Mouse (Mus musculus) forebrain, embryonic 14.5 days (tissue): ENCODE data around the gene Sncg. TPM values are rescaled to one million over a fixed set of nuclear protein-coding genes. Genes with fewer than 3 reads are reported as not detected.

Experiments
- ATAC-seq: fragments of 200-750 bp; cut with Nextera tagmentation; 2 replicates; pipeline ENCODE4 v1.8.0; 2017; ENCODE audit warnings: mild to moderate bottlenecking, moderate library complexity
- DNase-seq: peaks from one replicate; pipeline ENCODE4 v3.0.0-alpha.2; 2015; ENCODE audit warnings: low spot score
- H3K27ac ChIP-seq: fragments of 300-500 bp; sonication (generic); 2 replicates; pipeline ENCODE4 v1.5.1; 2014; ENCODE audit warnings: low read depth, mild to moderate bottlenecking, control low read depth, low read length, moderate library complexity
- H3K27me3 ChIP-seq: fragments of 300-500 bp; sonication (generic); replicated peaks from 2 replicates; pipeline ENCODE4 v1.6.1; 2014; ENCODE audit warnings: low read length, control low read depth, mixed read lengths; ENCODE audit not compliant: control insufficient read depth, insufficient read depth
- H3K36me3 ChIP-seq: fragments of 300-500 bp; sonication (generic); 2 replicates; pipeline ENCODE4 v1.6.1; 2014; ENCODE audit warnings: low read length, control low read depth; ENCODE audit not compliant: control insufficient read depth, insufficient read depth
- H3K4me1 ChIP-seq: fragments of 300-500 bp; sonication (generic); 2 replicates; pipeline ENCODE4 v1.6.1; 2014; ENCODE audit warnings: antibody characterized with exemption, low read length, control low read depth; ENCODE audit not compliant: control insufficient read depth, insufficient read depth
- H3K4me2 ChIP-seq: fragments of 300-500 bp; sonication (generic); 2 replicates; pipeline ENCODE4 v1.6.1; 2014; ENCODE audit warnings: mild to moderate bottlenecking, control low read depth, low read length
- H3K4me3 ChIP-seq: fragments of 300-500 bp; sonication (generic); 2 replicates; pipeline ENCODE4 v1.5.1; 2014; ENCODE audit warnings: low read depth, low read length, control low read depth
- H3K9ac ChIP-seq: fragments of 300-500 bp; sonication (generic); 2 replicates; pipeline ENCODE4 v1.6.1; 2014; ENCODE audit warnings: mild to moderate bottlenecking, low read length, control low read depth, moderate library complexity
- H3K9me3 ChIP-seq: fragments of 300-500 bp; sonication (generic); replicated peaks from 2 replicates; pipeline ENCODE4 v1.6.1; 2016; ENCODE audit warnings: low read length, control low read depth, mixed read lengths; ENCODE audit not compliant: control insufficient read depth
- WGBS: fragments of 180-500 bp; shearing (Covaris S2); extraction: QIAGEN DNeasy Blood & Tissue Kit; methylation state at CpG from one replicate; pipeline ENCODE4 v1.1.7; 2014; 5-methylcytosine and 5-hydroxymethylcytosine counted together
- polyA plus RNA-seq: library from polyadenylated mRNA; unstranded; fragments of >200 nt; fragmentation: Nextera tagmentation; extraction: Ambion mirVana; gene quantifications from 2 replicates; pipeline ENCODE4 v1.2.1, GENCODE M21; 2014

The Sncg gene
- polyA plus RNA-seq, 1 experiment from 2014 or later = 4.0 TPM

GRCm38 (mm10) chr14:34400021-34400420 is 25.4 kb upstream of the Sncg start:
- Histone ChIP-seq H3K4me3 (no peak overlapping the region), H3K9me3 (no peaks in the 10 kb centered on the region), H3K27ac (no peak overlapping the region), H3K4me2 (no peak overlapping the region), H3K4me1 (no peaks in the 10 kb centered on the region), H3K9ac (no peak overlapping the region), H3K27me3 (no peaks in the 10 kb centered on the region), H3K36me3 (peaks cover 7% of the 10 kb centered on the region)
- no peak for DNase-seq
- 96% methylated on average over 3 of the region's 3 CpGs for WGBS
- no peak for ATAC-seq

- DNase-seq (no peak), ATAC-seq (no peak)
- WGBS = 95% methylated on average over 6 of the region's 6 CpGs
Observed at GRCm38 (mm10) chr14:34399301-34399700, 24.7 kb upstream of the Sncg start.

GRCm38 (mm10) chr14:34398901-34399300 is 24.3 kb upstream of the Sncg start:
- H3K36me3 ChIP-seq = peaks cover 7% of the 10 kb centered on the region
- 95% methylated on average over 21 of the region's 21 CpGs for WGBS
- no peaks in the 10 kb centered on the region for H3K9me3 ChIP-seq
- H3K27me3 ChIP-seq = no peaks in the 10 kb centered on the region
- no peak overlapping the region for H3K4me2 ChIP-seq
- no peak overlapping the region for H3K9ac ChIP-seq
- no peak overlapping the region for H3K27ac ChIP-seq
- no peak overlapping the region for H3K4me3 ChIP-seq
- DNase-seq (no peak), ATAC-seq (no peak)
- no peaks in the 10 kb centered on the region for H3K4me1 ChIP-seq

More at GRCm38 (mm10) chr14:34399301-34399700, 24.7 kb upstream of the Sncg start:
- H3K36me3 ChIP-seq = peaks cover 7% of the 10 kb centered on the region
- no peaks in the 10 kb centered on the region for H3K4me1 ChIP-seq
- H3K27me3 ChIP-seq = no peaks in the 10 kb centered on the region
- no peak overlapping the region for H3K27ac ChIP-seq
- H3K4me3 ChIP-seq = no peak overlapping the region
- no peak overlapping the region for H3K4me2 ChIP-seq
- H3K9ac ChIP-seq = no peak overlapping the region
- H3K9me3 ChIP-seq = no peaks in the 10 kb centered on the region

- Histone ChIP-seq H3K9me3 (no peaks in the 10 kb centered on the region), H3K4me1 (no peaks in the 10 kb centered on the region), H3K27ac (no peak overlapping the region), H3K9ac (no peak overlapping the region), H3K4me3 (no peak overlapping the region), H3K36me3 (peaks cover 7% of the 10 kb centered on the region), H3K27me3 (no peaks in the 10 kb centered on the region), H3K4me2 (no peak overlapping the region)
- DNase-seq = no peak
- no peak for ATAC-seq
- 87% methylated on average over 5 of the region's 5 CpGs for WGBS
Observed at GRCm38 (mm10) chr14:34397871-34398270, 23.3 kb upstream of the Sncg start.

- Histone ChIP-seq H3K4me1 (no peaks in the 10 kb centered on the region), H3K27me3 (no peaks in the 10 kb centered on the region), H3K36me3 (no peaks in the 10 kb centered on the region), H3K4me2 (no peak overlapping the region), H3K4me3 (no peak overlapping the region), H3K27ac (no peak overlapping the region), H3K9me3 (no peaks in the 10 kb centered on the region), H3K9ac (no peak overlapping the region)
- DNase-seq = no peak
- peak; percentile 37 for ATAC-seq
- 37% methylated on average over 4 of the region's 4 CpGs for WGBS
Observed at GRCm38 (mm10) chr14:34393295-34393694, 18.7 kb upstream of the Sncg start.

GRCm38 (mm10) chr14:34382921-34383704 is 8.5 kb upstream of the Sncg start:
- 91% methylated on average over 9 of the region's 9 CpGs for WGBS
- no peak overlapping the region for H3K4me3 ChIP-seq
- DNase-seq = no peak
- H3K4me2 ChIP-seq = no peak overlapping the region
- H3K4me1 ChIP-seq = no peaks in the 10 kb centered on the region
- no peak for ATAC-seq
- no peak overlapping the region for H3K9ac ChIP-seq
- H3K27me3 ChIP-seq = no peaks in the 10 kb centered on the region
- no peaks in the 10 kb centered on the region for H3K9me3 ChIP-seq
- no peaks in the 10 kb centered on the region for H3K36me3 ChIP-seq
- H3K27ac ChIP-seq = no peak overlapping the region

GRCm38 (mm10) chr14:34378560-34379331 is 4.2 kb upstream of the Sncg start:
- H3K9me3 ChIP-seq = no peaks in the 10 kb centered on the region
- DNase-seq = peak; percentile 19
- no peaks in the 10 kb centered on the region for H3K4me1 ChIP-seq
- no peaks in the 10 kb centered on the region for H3K27me3 ChIP-seq
- no peak overlapping the region for H3K4me2 ChIP-seq
- no peak overlapping the region for H3K4me3 ChIP-seq
- no peak overlapping the region for H3K27ac ChIP-seq
- WGBS = 43% methylated on average over 11 of the region's 11 CpGs
- peak; percentile 42; the same call in 1 of the 2 replicates for ATAC-seq
- no peak overlapping the region for H3K9ac ChIP-seq
- H3K36me3 ChIP-seq = no peaks in the 10 kb centered on the region

GRCm38 (mm10) chr14:34377121-34377520 is 2.5 kb upstream of the Sncg start:
- H3K27me3 ChIP-seq = no peaks in the 10 kb centered on the region
- H3K9ac ChIP-seq = no peak overlapping the region
- no peak overlapping the region for H3K4me2 ChIP-seq
- DNase-seq (no peak), ATAC-seq (no peak)
- no peak overlapping the region for H3K27ac ChIP-seq
- H3K36me3 ChIP-seq = no peaks in the 10 kb centered on the region
- 88% methylated on average over 4 of the region's 4 CpGs for WGBS
- no peak overlapping the region for H3K4me3 ChIP-seq
- no peaks in the 10 kb centered on the region for H3K4me1 ChIP-seq
- H3K9me3 ChIP-seq = no peaks in the 10 kb centered on the region

- Histone ChIP-seq H3K27ac (no peak overlapping the region), H3K27me3 (no peaks in the 10 kb centered on the region), H3K9ac (no peak overlapping the region), H3K4me3 (no peak overlapping the region), H3K36me3 (no peaks in the 10 kb centered on the region), H3K4me1 (no peaks in the 10 kb centered on the region), H3K9me3 (no peaks in the 10 kb centered on the region), H3K4me2 (no peak overlapping the region)
- ATAC-seq (no peak), DNase-seq (no peak)
- 87% methylated on average over 5 of the region's 5 CpGs for WGBS
Observed at GRCm38 (mm10) chr14:34375941-34376340, 1.4 kb upstream of the Sncg start.
